In the genomic region with DNA sequence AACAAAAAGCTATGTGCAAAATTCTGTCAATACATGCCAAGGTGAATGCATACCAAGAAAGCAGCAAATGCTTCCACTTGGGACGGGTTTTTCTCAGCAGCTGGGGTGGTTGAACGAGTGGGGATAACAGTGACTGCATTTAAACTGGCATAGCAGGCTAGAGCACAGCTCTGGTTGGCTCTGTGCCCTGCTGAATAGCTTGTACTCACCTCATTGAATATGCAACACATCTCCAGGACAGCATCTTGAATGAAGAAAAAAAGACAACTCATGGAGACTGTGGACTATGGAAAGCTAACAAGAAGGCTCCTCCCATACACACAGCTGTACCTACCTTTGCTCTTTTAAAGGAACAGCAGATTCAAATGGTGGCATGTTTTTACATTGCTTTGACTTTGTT, we compare ENCODE assay signal across 15 mouse cellular contexts.
DNase-seq lines count a peak whose midpoint lies in the region; ATAC-seq and TF ChIP-seq lines count a peak whose summit lies in the region.
"Had no signal": no experiment of that assay in that cellular context is flagged by ENCODE, and none has a peak within 500 bp of the region (broad histone marks: within the 10 kb centered on the region; RNA-seq: fewer than 3 reads in every experiment).

No protein-coding gene starts in this region.

- no peak overlapping the region for H3K27ac ChIP-seq in hindbrain, postnatal 0 days
- H3K27ac ChIP-seq in hindbrain, embryonic 13.5 days: no peak overlapping the region
- no peak overlapping the region for H3K27ac ChIP-seq in midbrain, embryonic 14.5 days (replicated peaks; ENCODE audit: low read depth, low read length)
- H3K27ac ChIP-seq in midbrain, embryonic 15.5 days: no peak overlapping the region
- no peak overlapping the region for H3K27ac ChIP-seq in layer of hippocampus, adult 2 months
- H3K27ac ChIP-seq: gastrocnemius, adult 2 months; kidney, embryonic 15.5 days; liver, embryonic 15.5 days had no signal

- no peak for TF ChIP-seq CTCF in hindbrain, postnatal 0 days (IDR thresholded peaks at IDR 0.05; ENCODE audit: low read depth)
- TF ChIP-seq CTCF in layer of hippocampus, adult 2 months (conservative IDR thresholded peaks at IDR 0.05): no peak

- no peak overlapping the region for H3K9ac ChIP-seq in hindbrain, postnatal 0 days (replicated peaks; ENCODE audit: low read length)
- no peak overlapping the region for H3K9ac ChIP-seq in hindbrain, embryonic 13.5 days
- H3K9ac ChIP-seq in midbrain, embryonic 14.5 days (replicated peaks; ENCODE audit: low read length): no peak overlapping the region
- no peak overlapping the region for H3K9ac ChIP-seq in midbrain, embryonic 15.5 days
- H3K9ac ChIP-seq: heart, embryonic 12.5 days; kidney, embryonic 15.5 days; liver, embryonic 15.5 days had no signal

- WGBS in hindbrain, postnatal 0 days: 16% methylated on average over 2 of the region's 2 CpGs
- 48% methylated on average over 2 of the region's 2 CpGs for WGBS in hindbrain, embryonic 13.5 days
- WGBS in midbrain, embryonic 14.5 days: 43% methylated on average over 2 of the region's 2 CpGs
- 68% methylated on average over 2 of the region's 2 CpGs for WGBS in midbrain, embryonic 15.5 days

- no peak overlapping the region for H3K4me3 ChIP-seq in hindbrain, postnatal 0 days (ENCODE audit: low read length)
- no peak overlapping the region for H3K4me3 ChIP-seq in hindbrain, embryonic 13.5 days
- H3K4me3 ChIP-seq in midbrain, embryonic 14.5 days (replicated peaks; ENCODE audit: low read depth, low read length): no peak overlapping the region
- H3K4me3 ChIP-seq in midbrain, embryonic 15.5 days: no peak overlapping the region
- no peak overlapping the region for H3K4me3 ChIP-seq in layer of hippocampus, adult 2 months
- H3K4me3 ChIP-seq: gastrocnemius, adult 2 months; heart, embryonic 12.5 days; kidney, embryonic 15.5 days; liver, embryonic 15.5 days had no signal

- DNase-seq in cerebellum, postnatal 14 days: peak; percentile 30
- no peak for DNase-seq in cerebellum, adult 9-11 months
- DNase-seq in hindbrain, postnatal 0 days (ENCODE audit: low spot score): peak; percentile 55
- peak; percentile 58 for DNase-seq in midbrain, embryonic 14.5 days
- DNase-seq in layer of hippocampus, adult 2 months (ENCODE audit: low spot score in 2 of 2): no peak
- DNase-seq: gastrocnemius, adult 2 months; lung, postnatal 10 days; thymus, postnatal 14 days had no signal

- no peak for ATAC-seq in hindbrain, postnatal 0 days
- no peak; the same call in 1 of the 2 replicates for ATAC-seq in hindbrain, embryonic 13.5 days (ENCODE audit: low FRiP score)
- 0 out of 2 replicates have a peak, but pooled peaks have one; percentile 34 for ATAC-seq in midbrain, embryonic 14.5 days (ENCODE audit: low FRiP score, low TSS enrichment)
- ATAC-seq in midbrain, embryonic 15.5 days (replicated peaks): no peak; the same call in 1 of the 2 replicates
- no peak for ATAC-seq in erythroid progenitor cell, adult 5-6 weeks (replicated peaks; ENCODE audit: low FRiP score, poor library complexity, severe bottlenecking)
- ATAC-seq: inflammation-experienced regulatory T-cells, adult 6 months had no signal

- no peak overlapping the region for H3K4me2 ChIP-seq in hindbrain, postnatal 0 days (ENCODE audit: low read depth, low read length)
- H3K4me2 ChIP-seq in hindbrain, embryonic 13.5 days: no peak overlapping the region
- no peak overlapping the region for H3K4me2 ChIP-seq in midbrain, embryonic 14.5 days (ENCODE audit: low read length)
- H3K4me2 ChIP-seq in midbrain, embryonic 15.5 days: no peak overlapping the region
- H3K4me2 ChIP-seq: heart, embryonic 12.5 days; kidney, embryonic 15.5 days; liver, embryonic 15.5 days had no signal

- no peaks in the 10 kb centered on the region for H3K9me3 ChIP-seq in hindbrain, postnatal 0 days (ENCODE audit: low read length)
- no peaks in the 10 kb centered on the region for H3K9me3 ChIP-seq in hindbrain, embryonic 13.5 days
- no peaks in the 10 kb centered on the region for H3K9me3 ChIP-seq in midbrain, embryonic 14.5 days (ENCODE audit: control insufficient read depth, low read length)
- no peaks in the 10 kb centered on the region for H3K9me3 ChIP-seq in midbrain, embryonic 15.5 days
- H3K9me3 ChIP-seq: heart, embryonic 12.5 days; kidney, embryonic 15.5 days; liver, embryonic 15.5 days had no signal

- H3K4me1 ChIP-seq in hindbrain, postnatal 0 days (ENCODE audit: insufficient read depth, low read length): no peaks in the 10 kb centered on the region
- H3K4me1 ChIP-seq in hindbrain, embryonic 13.5 days (replicated peaks): no peaks in the 10 kb centered on the region
- no peaks in the 10 kb centered on the region for H3K4me1 ChIP-seq in midbrain, embryonic 14.5 days (ENCODE audit: control insufficient read depth, insufficient read depth, low read length)
- no peaks in the 10 kb centered on the region for H3K4me1 ChIP-seq in midbrain, embryonic 15.5 days
- H3K4me1 ChIP-seq: heart, embryonic 12.5 days; kidney, embryonic 15.5 days; liver, embryonic 15.5 days had no signal

- H3K36me3 ChIP-seq in hindbrain, postnatal 0 days (ENCODE audit: insufficient read depth, low read length): no peaks in the 10 kb centered on the region
- H3K36me3 ChIP-seq in hindbrain, embryonic 13.5 days: no peaks in the 10 kb centered on the region
- H3K36me3 ChIP-seq in midbrain, embryonic 14.5 days (ENCODE audit: control insufficient read depth, insufficient read depth, low read length): no peaks in the 10 kb centered on the region
- H3K36me3 ChIP-seq in midbrain, embryonic 15.5 days (replicated peaks): no peaks in the 10 kb centered on the region
- H3K36me3 ChIP-seq: heart, embryonic 12.5 days; kidney, embryonic 15.5 days; liver, embryonic 15.5 days had no signal

- H3K27me3 ChIP-seq in hindbrain, postnatal 0 days (ENCODE audit: insufficient read depth, low read length): no peaks in the 10 kb centered on the region
- H3K27me3 ChIP-seq in hindbrain, embryonic 13.5 days: no peaks in the 10 kb centered on the region
- no peaks in the 10 kb centered on the region for H3K27me3 ChIP-seq in midbrain, embryonic 14.5 days (ENCODE audit: control insufficient read depth, insufficient read depth, low read length)
- no peaks in the 10 kb centered on the region for H3K27me3 ChIP-seq in midbrain, embryonic 15.5 days (replicated peaks)
- H3K27me3 ChIP-seq: heart, embryonic 12.5 days; kidney, embryonic 15.5 days; liver, embryonic 15.5 days had no signal

Comparison
In these comparisons a context has a peak if more than half of its experiments do, and no peak if none do; other contexts are left out.
1. DNase-seq: peak in cerebellum, postnatal 14 days (2 of 2), hindbrain, postnatal 0 days (single experiment) and midbrain, embryonic 14.5 days (single experiment); none in cerebellum, adult 9-11 months (single experiment) and layer of hippocampus, adult 2 months (0 of 2).